ENCODE assay signal across 13 mouse cellular contexts in genomic region chrX:79760887-79761286, GRCm38 (mm10).
A peak's percentile ranks its signal among the peaks of the same experiment; 100 is the strongest.
DNase-seq lines count a peak whose midpoint lies in the region; TF ChIP-seq lines count a peak whose summit lies in the region.
"Had no signal": no experiment of that assay in that cellular context is flagged by ENCODE, and none has a peak within 500 bp of the region (broad histone marks: within the 10 kb centered on the region; RNA-seq: fewer than 3 reads in every experiment).

No protein-coding gene starts in this region.

- no peak overlapping the region for H3K27ac ChIP-seq in gastrocnemius, adult 2 months
- no peak overlapping the region for H3K27ac ChIP-seq in layer of hippocampus, adult 2 months
- H3K27ac ChIP-seq: hindbrain, embryonic 15.5 days; limb, embryonic 10.5 days had no signal

- H3K4me3 ChIP-seq in gastrocnemius, adult 2 months, result no peak overlapping the region
- no peak overlapping the region for H3K4me3 ChIP-seq in layer of hippocampus, adult 2 months
- H3K4me3 ChIP-seq: hindbrain, embryonic 15.5 days; limb, embryonic 10.5 days; megakaryocyte, embryonic 14.5 days had no signal

- DNase-seq in gastrocnemius, adult 2 months, result no peak
- DNase-seq in gastrocnemius, postnatal 25 days, result no peak
- DNase-seq in right cerebral cortex, adult 18-20 months, result peak; percentile 1
- no peak for DNase-seq in right cerebral cortex, postnatal 25 days
- DNase-seq in layer of hippocampus, adult 2 months (ENCODE audit: low spot score in 2 of 2), result peak in 1 of 2 experiments; percentile 12
- no peak for DNase-seq in thymus, postnatal 10 days (ENCODE audit: low spot score in 2 of 2)
- DNase-seq in spleen, adult 12 weeks (ENCODE audit: low spot score), result no peak
- DNase-seq in kidney, adult 18-20 months, result no peak
- DNase-seq: cerebellum, postnatal 25 days; thymus, adult 18-20 months had no signal

- intact Hi-C loops in gastrocnemius, adult 2 months (cut with DNase I), result no loop called here

- TF ChIP-seq CTCF in gastrocnemius, adult 2 months (IDR thresholded peaks at IDR 0.05), result peak; percentile 18; the same call in 1 of the 2 replicates
- peak; percentile 68 for TF ChIP-seq CTCF in layer of hippocampus, adult 2 months (conservative IDR thresholded peaks at IDR 0.05)
